Mouse (Mus musculus) frontal cortex, postnatal 25 days (tissue): ENCODE measurements around the gene Rpl3.

Experiments
- DNase-seq, 2 experiments: peaks; one replicate each; pipeline ENCODE4 v3.0.0; 2022; ENCODE audit warnings: low spot score in 2 of 2

The Rpl3 gene

GRCm38 (mm10) chr15:80066538-80066937 is 25.1 kb downstream of the Rpl3 start:
- DNase-seq: no peak

- no peak for DNase-seq
These were observed 26.3 kb downstream of the Rpl3 start for GRCm38 (mm10) chr15:80065414-80065813.

GRCm38 (mm10) chr15:80064965-80065364 is 26.7 kb downstream of the Rpl3 start:
- DNase-seq: no peak

GRCm38 (mm10) chr15:80062821-80063220 is 28.8 kb downstream of the Rpl3 start:
- DNase-seq: no peak

- DNase-seq: no peak
These were observed 29.3 kb downstream of the Rpl3 start for GRCm38 (mm10) chr15:80062339-80062738.

- no peak for DNase-seq
These were observed 30.6 kb downstream of the Rpl3 start for GRCm38 (mm10) chr15:80061071-80061550.

GRCm38 (mm10) chr15:80060356-80061070 is 31.2 kb downstream of the Rpl3 start:
- DNase-seq: no peak

- no peak for DNase-seq
These were observed 32.1 kb downstream of the Rpl3 start for GRCm38 (mm10) chr15:80059606-80060005.

GRCm38 (mm10) chr15:80058151-80058550 is 33.5 kb downstream of the Rpl3 start:
- no peak for DNase-seq

GRCm38 (mm10) chr15:80054034-80054710 is 37.5 kb downstream of the Rpl3 start:
- DNase-seq: no peak

GRCm38 (mm10) chr15:80053381-80054033 is 38.2 kb downstream of the Rpl3 start:
- DNase-seq: no peak

GRCm38 (mm10) chr15:80051782-80052181 is 39.9 kb downstream of the Rpl3 start:
- DNase-seq: no peak

GRCm38 (mm10) chr15:80051092-80051761 is 40.4 kb downstream of the Rpl3 start:
- no peak for DNase-seq

GRCm38 (mm10) chr15:80050093-80050492 is 41.6 kb downstream of the Rpl3 start:
- no peak for DNase-seq

- DNase-seq: no peak
These were observed 43.7 kb downstream of the Rpl3 start for GRCm38 (mm10) chr15:80047973-80048372.

GRCm38 (mm10) chr15:80047242-80047641 is 44.4 kb downstream of the Rpl3 start:
- no peak for DNase-seq

GRCm38 (mm10) chr15:80045749-80046148 is 45.9 kb downstream of the Rpl3 start:
- no peak for DNase-seq

GRCm38 (mm10) chr15:80044249-80044648 is 47.4 kb downstream of the Rpl3 start:
- no peak for DNase-seq

GRCm38 (mm10) chr15:80042152-80042551 is 49.5 kb downstream of the Rpl3 start:
- DNase-seq: no peak

- DNase-seq: no peak
These were observed 53.6 kb downstream of the Rpl3 start for GRCm38 (mm10) chr15:80038110-80038391.

GRCm38 (mm10) chr15:80037255-80038109 is 54.2 kb downstream of the Rpl3 start:
- no peak for DNase-seq
